Mouse (Mus musculus): ENCODE measurements at regions not wholly inside any gene's neighbourhood (a gene's known extent, or its start where the extent isn't known, plus 50 kb on each side); places are given as distances from the start of the nearest gene placed in this dataset.
"Not testable (repeated sequence)": the region's sequence is repeated elsewhere in the genome, so short reads cannot be mapped to it uniquely, and the experiment has no call there.

DNA sequence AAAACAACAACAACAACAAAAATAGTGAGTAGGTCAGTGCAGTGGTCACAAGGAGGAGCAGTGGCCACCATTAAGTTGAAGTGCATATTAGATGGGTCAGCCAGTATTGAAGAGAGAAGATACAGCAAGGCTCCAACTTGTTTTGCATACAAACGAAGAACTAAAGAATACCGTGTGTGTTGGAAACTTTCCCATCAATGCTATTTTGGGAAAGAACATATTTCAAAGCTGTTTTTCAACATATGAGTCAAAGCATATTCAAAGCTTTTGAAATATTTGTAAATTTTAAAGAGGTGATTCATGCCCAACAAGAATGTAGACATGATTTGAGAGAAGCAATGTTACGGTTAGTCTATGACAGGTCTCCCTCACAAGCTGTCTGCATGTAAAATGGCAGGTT is 157.9 kb upstream of the Fer start:
- DNase-seq = no peak

DNA sequence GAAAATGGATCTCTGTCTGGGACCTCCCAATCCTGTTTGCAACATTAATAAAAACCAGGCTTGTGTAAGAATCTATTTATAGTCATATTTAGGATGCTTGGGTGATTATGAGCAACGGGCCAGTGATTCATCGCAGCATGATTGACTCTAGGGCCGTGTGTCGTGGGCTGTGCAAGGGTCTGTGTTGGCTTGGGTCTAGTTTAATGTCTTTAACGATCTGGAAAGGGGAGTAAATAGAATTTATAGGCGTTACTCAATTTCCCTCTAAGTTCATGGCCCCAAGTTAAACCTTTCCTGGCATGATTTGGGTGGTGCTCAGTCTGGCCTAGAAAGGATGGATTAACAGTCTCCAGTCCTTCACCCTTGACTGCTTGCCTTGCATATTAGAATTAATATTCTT is 149.9 kb upstream of the Fer start:
- peak in 1 of 2 experiments; percentile 3 for DNase-seq

- no peak for DNase-seq
Measured at GRCm38 (mm10) chr17:63715687-63716086, 147.2 kb upstream of the Fer start.

- DNase-seq = no peak
Measured at GRCm38 (mm10) chr17:63716161-63716560, 146.7 kb upstream of the Fer start.

- DNase-seq = no peak
Measured at GRCm38 (mm10) chr17:63717051-63717578, 145.7 kb upstream of the Fer start.

GRCm38 (mm10) chr17:63718972-63719715 is 143.7 kb upstream of the Fer start:
- DNase-seq = no peak

DNA sequence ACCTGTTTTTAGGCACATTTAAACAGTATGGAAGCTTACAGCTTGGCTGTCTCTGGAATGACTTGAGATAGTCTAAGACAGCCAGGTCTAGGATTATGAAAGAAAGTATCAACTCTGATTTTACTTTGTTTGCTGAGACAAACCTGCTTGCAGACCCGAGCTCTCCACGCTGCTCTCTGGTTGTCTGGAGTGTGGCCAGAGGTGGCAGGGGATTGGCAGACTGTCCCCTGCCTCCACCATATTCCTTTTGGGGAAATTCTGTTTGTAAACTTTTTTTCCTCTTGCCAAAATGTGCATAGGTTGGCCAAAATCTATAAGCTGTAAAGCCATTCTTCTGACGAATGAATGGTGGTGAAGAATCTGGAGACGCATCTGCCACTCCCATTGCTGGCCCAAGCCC is 143.1 kb upstream of the Fer start:
- DNase-seq = no peak

DNA sequence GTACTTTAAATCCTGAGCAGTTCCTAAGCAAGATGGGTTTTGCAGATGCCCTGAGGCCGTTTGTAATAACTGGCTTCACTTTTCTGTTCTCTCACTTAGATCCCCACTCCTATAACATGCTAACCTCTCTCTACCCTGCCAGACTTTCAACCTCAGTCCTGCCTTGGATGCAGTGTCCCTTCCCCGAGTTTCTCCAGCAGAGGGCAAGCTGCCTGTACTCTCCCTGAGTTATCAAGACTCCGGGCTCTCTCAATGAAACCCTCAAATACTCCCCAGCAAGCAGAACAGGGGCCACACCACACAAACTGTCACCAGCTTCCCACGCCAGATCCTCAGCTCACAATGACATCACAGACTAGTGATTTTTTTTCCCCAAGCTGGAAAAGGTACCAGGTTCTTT is 142.0 kb upstream of the Fer start:
- peak; percentile 35 to 42 for DNase-seq

DNA sequence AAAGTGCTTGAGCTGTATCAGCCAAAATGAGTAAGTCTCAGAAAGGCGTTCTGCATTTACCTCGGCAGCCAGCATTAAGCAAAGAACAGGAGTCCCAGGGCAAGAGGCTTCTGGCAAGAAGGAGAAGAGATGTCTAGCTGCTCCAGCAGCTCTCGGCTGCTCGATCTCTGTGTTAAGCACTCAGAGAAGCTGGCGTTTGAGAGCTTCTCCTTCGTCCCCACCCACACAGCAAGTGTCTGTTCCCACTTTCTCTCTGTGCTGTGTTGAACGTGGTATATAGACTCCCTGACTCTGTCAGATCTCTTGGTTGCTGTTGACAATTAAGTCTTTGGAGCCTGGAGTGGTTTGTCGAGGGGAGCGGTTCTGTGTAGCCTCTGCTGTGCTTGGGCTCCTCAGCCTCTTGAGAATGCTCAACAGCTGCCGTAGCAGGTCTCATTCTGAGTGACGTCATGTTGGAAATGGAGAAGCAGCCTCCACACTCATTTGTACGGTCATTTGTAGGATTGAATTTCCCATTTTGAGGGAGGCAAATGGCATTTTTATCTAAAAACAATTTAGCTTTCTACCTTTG is 140.3 kb upstream of the Fer start:
- no peak for DNase-seq

GRCm38 (mm10) chr17:63738206-63738605 is 124.7 kb upstream of the Fer start:
- no peak for DNase-seq

DNA sequence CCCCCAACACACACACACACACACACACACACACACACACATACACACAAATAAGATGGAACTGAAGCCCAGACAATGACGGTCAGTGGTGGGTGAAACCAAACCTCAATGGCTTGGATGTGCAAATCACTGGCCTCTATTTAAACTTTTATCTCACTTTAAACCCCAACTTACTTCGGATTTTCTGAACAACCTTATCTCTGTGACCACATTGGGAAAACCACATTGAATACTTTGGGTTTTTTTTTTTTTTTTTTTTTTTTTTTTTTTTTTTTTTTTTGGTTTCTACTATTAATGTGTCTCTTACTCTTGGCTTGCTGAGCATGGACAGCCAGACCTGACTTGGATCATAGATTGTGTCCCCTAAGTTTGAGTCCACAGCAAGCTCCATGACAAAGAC is 123.2 kb upstream of the Fer start:
- no peak for DNase-seq

- DNase-seq = not testable (repeated sequence)
Measured at GRCm38 (mm10) chr17:63749257-63749656, 113.6 kb upstream of the Fer start.

DNA sequence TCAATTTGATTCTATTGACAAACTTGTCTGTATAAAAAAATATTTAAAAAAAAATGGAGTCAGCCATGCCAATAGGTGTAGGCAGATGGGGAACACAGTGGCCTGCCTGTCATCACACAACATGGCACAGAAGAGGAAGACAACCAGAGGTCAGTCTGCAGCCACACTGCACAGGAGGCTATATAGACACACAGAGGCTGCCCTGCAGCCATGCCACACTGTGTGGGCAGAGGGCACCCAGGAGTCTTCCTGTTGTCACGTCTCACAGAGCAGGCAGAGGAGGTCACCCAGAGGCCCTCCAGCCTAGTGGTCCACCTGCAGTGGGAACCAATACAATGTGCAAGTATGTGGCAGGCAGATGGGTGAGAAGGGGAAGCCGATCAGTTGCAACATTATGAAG is 108.5 kb upstream of the Fer start:
- no peak for DNase-seq

- DNase-seq = no peak
Measured at GRCm38 (mm10) chr17:63757896-63758695, 104.8 kb upstream of the Fer start.

DNA sequence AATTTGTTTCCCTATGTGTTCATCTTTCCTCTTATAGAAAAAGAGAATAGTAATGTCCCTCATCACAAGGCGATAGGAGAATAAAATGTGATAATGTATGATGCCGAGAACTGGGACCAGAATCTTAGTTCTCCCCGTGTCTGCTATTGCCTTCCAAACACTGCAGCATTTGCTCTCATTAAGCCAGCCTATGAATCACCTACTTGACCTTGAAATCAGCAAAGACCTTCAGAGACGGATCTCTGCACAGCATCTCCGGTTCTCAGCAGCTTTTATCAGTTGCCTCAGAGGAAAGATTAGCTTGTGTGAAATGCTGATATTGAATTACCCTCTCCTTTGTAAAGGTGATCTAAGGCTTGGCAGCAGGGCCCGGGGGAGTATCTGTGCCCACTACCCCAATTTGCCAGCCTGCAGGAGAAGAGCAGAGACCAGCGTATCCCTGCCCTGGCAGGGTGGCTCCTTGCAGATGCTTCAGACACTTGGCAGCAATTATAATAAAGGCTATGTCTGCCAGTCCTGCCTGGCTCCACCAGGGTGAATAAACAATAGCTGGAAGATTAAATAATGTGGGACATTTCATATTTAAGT is 104.0 kb upstream of the Fer start:
- DNase-seq = no peak

DNA sequence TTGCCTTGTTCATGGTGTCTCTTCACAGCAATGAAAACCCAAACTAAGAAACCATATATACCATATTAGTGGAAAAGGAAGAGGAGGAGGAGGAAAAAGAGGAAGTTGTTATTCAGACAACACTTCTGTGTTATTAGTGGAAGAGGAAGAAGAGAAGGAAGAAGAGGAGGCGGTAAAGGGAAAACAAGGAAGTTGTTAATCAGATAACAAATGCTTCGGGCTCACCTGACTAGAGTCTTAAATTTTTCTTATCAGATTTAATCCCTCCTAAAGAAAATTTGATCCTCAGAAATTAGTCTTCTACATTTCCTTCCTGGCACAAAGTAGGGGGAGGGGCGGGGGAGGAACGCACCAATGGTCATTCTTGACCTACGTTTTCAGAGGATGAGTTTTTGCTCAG is 101.8 kb upstream of the Fer start:
- DNase-seq = no peak

DNA sequence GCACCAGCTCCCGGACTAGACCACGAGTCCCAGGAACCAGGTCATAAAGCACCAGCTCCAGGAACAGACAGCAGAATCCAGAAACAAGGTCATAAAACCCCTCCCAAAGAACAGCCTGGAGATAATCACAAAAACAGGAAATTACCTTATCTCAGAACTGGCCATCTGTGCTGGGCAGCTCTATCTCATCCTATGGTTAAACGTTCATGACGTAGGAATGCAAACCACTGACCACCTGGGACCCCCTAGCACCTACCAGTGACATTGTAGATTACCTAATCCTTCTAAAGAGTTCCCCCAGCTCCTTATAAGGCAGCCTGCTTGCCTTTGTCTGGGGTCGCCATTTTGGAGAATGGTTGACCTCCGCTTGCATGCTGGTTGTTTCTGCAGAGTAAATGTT is 91.8 kb upstream of the Fer start:
- no peak for DNase-seq

DNA sequence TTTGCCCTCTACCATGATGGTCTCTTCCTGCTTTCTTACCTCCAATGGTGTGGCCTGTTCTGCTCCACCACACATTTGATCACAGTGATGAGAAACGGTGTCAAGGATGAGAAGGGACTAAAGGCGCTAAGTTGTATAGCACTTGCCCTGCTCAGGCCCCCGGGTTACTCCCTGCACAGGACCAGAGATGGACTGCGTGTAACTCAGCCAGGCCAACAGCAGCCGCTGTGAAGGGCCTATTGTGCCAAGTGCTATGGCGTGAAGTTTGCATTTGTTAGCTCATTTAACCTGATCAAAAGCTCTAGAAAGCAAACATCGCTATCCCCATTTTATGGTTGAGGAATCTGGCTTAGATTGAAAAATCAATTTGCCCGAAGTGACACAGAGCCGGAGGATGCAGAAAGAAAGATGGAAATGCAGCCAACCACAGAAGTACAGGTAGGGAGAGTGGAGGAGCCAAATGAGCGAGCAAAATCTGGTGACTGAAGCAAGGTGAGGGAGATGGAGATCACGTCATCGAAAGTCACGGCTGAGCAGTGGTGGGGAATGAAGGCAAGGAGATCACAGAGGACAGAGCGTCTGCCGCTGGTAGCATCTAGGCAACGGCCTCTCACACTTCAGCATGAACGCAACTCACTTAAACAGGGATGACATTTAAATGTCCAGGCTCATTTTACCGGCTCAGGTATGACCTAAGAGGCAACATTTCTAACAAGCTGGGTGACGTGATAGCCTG is 78.3 kb upstream of the Fer start:
- no peak for DNase-seq

DNA sequence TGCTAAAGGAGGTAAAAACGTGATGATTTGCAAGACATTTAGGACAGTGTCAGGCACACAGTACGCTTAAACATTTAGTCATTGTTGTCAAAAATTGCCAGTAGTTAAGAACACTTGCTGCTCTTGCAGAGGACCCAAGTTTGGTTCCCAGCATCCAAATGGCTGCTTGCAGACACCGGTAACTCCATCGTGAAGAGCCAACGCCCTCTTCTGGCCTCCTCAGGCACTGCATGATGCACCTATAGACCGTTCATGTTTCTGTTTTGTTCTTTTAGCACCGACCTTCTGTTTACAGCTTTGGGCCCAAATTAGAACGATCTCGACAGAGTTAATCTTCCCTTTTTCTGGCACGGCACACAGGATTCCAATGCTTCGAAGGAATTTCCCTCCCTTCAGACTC is 76.4 kb upstream of the Fer start:
- DNase-seq = no peak

GRCm38 (mm10) chr17:63794352-63794751 is 68.5 kb upstream of the Fer start:
- no peak for DNase-seq

DNA sequence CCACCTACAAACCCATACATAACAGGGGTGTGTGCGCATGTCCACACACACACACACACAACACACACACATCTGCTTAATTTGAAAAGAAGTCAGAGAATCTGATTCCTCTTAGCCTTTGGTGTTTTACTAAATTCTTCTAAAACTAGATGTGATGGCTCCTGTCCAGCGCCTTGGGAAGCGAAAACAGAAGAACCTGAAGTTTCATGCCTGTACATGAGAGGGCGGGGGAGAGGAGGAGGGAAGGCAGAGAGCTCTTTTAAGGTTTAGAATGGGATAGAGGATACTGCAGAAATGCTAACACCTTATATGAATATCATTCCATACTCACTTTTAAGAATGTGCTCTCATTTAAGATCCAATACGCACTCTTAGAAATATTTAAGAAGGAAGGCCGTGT is 64.5 kb upstream of the Fer start:
- no peak for DNase-seq

- DNase-seq = peak; percentile 39 to 50
Measured at GRCm38 (mm10) chr17:63798961-63799531, 63.8 kb upstream of the Fer start.
